Mouse (Mus musculus) neural tube, embryonic 10.5 days (tissue): Measurements from ENCODE around the gene Gm364.

ENCODE experiments used
- DNase-seq: peaks from one replicate; pipeline ENCODE4 v3.0.0-alpha.2; 2017; ENCODE audit warnings: low spot score; ENCODE audit errors: extremely low spot score

Gene Gm364

GRCm38 (mm10) chrX:57408769-57409168 lies at the start of gene Gm364:
TSS of gene Gm364 (plus strand) at chrX:57409154.
- DNase-seq: no peak

- DNase-seq: no peak
Measured at GRCm38 (mm10) chrX:57359316-57359715, 49.6 kb upstream of the Gm364 start.

- no peak for DNase-seq
Measured at GRCm38 (mm10) chrX:57364891-57365569, 43.9 kb upstream of the Gm364 start.

GRCm38 (mm10) chrX:57372965-57373364 lies 36.0 kb upstream of the Gm364 start:
- DNase-seq: no peak

- no peak for DNase-seq
Measured at GRCm38 (mm10) chrX:57373543-57373942, 35.4 kb upstream of the Gm364 start.

- DNase-seq: no peak
Measured at GRCm38 (mm10) chrX:57374029-57374428, 34.9 kb upstream of the Gm364 start.

- no peak for DNase-seq
Measured at GRCm38 (mm10) chrX:57377096-57377495, 31.9 kb upstream of the Gm364 start.

GRCm38 (mm10) chrX:57378579-57378978 lies 30.4 kb upstream of the Gm364 start:
- DNase-seq: no peak

GRCm38 (mm10) chrX:57380915-57381314 lies 28.0 kb upstream of the Gm364 start:
- DNase-seq: no peak

GRCm38 (mm10) chrX:57392367-57393246 lies 16.3 kb upstream of the Gm364 start, which contains the start of gene Rbmx:
TSS of gene Rbmx (minus strand) at chrX:57393036.
- DNase-seq: peak; percentile 79

- no peak for DNase-seq
Measured at GRCm38 (mm10) chrX:57393412-57393811, 15.5 kb upstream of the Gm364 start.

GRCm38 (mm10) chrX:57401388-57401787 lies 7.6 kb upstream of the Gm364 start:
- no peak for DNase-seq

- no peak for DNase-seq
Measured at GRCm38 (mm10) chrX:57403651-57404050, 5.3 kb upstream of the Gm364 start.

GRCm38 (mm10) chrX:57431610-57432009 lies 22.7 kb downstream of the Gm364 start:
- no peak for DNase-seq

GRCm38 (mm10) chrX:57433897-57434296 lies 24.9 kb downstream of the Gm364 start:
- DNase-seq: no peak

- DNase-seq: peak; percentile 15
Measured at GRCm38 (mm10) chrX:57503634-57504033, 94.7 kb downstream of the Gm364 start, which contains the start of gene Gpr101. TSS of gene Gpr101 (minus strand) at chrX:57503757.

- DNase-seq: no peak
Measured at GRCm38 (mm10) chrX:57506247-57506646, 97.3 kb downstream of the Gm364 start.

GRCm38 (mm10) chrX:57521117-57522095 lies 112.5 kb downstream of the Gm364 start:
- DNase-seq: no peak
